Mouse (Mus musculus) liver, embryonic 12.5 days (tissue): Measurements from ENCODE around the gene Rnf182. TPM values are rescaled to one million over a fixed set of nuclear protein-coding genes. Genes with fewer than 3 reads are reported as not detected.

Experiments
- ATAC-seq: fragments of 200-750 bp; cut with Nextera tagmentation; 2 replicates; pipeline ENCODE4 v1.8.0; 2017; ENCODE audit warnings: moderate number of reproducible peaks, mild to moderate bottlenecking, moderate library complexity
- H3K27ac ChIP-seq: fragments of 300-500 bp; sonication (generic); 2 replicates; pipeline ENCODE4 v1.5.1; 2016; ENCODE audit warnings: mild to moderate bottlenecking
- H3K27me3 ChIP-seq: fragments of 300-500 bp; sonication (generic); replicated peaks from 2 replicates; pipeline ENCODE4 v1.6.1; 2016; ENCODE audit warnings: mild to moderate bottlenecking, moderate library complexity
- H3K36me3 ChIP-seq: fragments of 300-500 bp; sonication (generic); 2 replicates; pipeline ENCODE4 v1.6.1; 2016; ENCODE audit warnings: mild to moderate bottlenecking, moderate library complexity
- H3K4me1 ChIP-seq: fragments of 300-500 bp; sonication (generic); 2 replicates; pipeline ENCODE4 v1.6.1; 2016
- H3K4me2 ChIP-seq: fragments of 300-500 bp; sonication (generic); 2 replicates; pipeline ENCODE4 v1.6.1; 2016; ENCODE audit warnings: mild to moderate bottlenecking, moderate library complexity
- H3K4me3 ChIP-seq: fragments of 300-500 bp; sonication (generic); 2 replicates; pipeline ENCODE4 v1.5.1; 2016; ENCODE audit warnings: mild to moderate bottlenecking, moderate library complexity
- H3K9ac ChIP-seq: fragments of 300-500 bp; sonication (generic); 2 replicates; pipeline ENCODE4 v1.6.1; 2016; ENCODE audit warnings: mild to moderate bottlenecking, moderate library complexity
- H3K9me3 ChIP-seq: fragments of 300-500 bp; sonication (generic); replicated peaks from 2 replicates; pipeline ENCODE4 v1.6.1; 2016; ENCODE audit warnings: mild to moderate bottlenecking, moderate library complexity
- WGBS: fragments of 180-500 bp; shearing (Covaris S2); methylation state at CpG from one replicate; pipeline ENCODE4 v1.1.7; 2016; ENCODE audit not compliant: insufficient replicate concordance; 5-methylcytosine and 5-hydroxymethylcytosine counted together
- polyA plus RNA-seq: library from polyadenylated mRNA; unstranded; fragments of >200 nt; fragmentation: Nextera tagmentation; extraction: Ambion mirVana; gene quantifications from 2 replicates; pipeline ENCODE4 v1.2.1, GENCODE M21; 2016

Gene Rnf182
- polyA plus RNA-seq, 1 experiment from 2014 or later, result 0.19 TPM

- no peak for ATAC-seq
- no peaks in the 10 kb centered on the region for H3K36me3 ChIP-seq
Measured at GRCm38 (mm10) chr13:43666920-43667319, 51.4 kb downstream of the Rnf182 start.

GRCm38 (mm10) chr13:43677159-43677882 lies 61.8 kb downstream of the Rnf182 start:
- Histone ChIP-seq H3K4me1 (no peaks in the 10 kb centered on the region), H3K36me3 (no peaks in the 10 kb centered on the region), H3K27me3 (no peaks in the 10 kb centered on the region), H3K9me3 (no peaks in the 10 kb centered on the region), H3K27ac (no peak overlapping the region), H3K4me2 (no peak overlapping the region), H3K9ac (no peak overlapping the region), H3K4me3 (no peak overlapping the region)
- 77% methylated on average over 8 of the region's 8 CpGs for WGBS
- no peak for ATAC-seq

More at GRCm38 (mm10) chr13:43666920-43667319, 51.4 kb downstream of the Rnf182 start:
- no peak overlapping the region for H3K4me2 ChIP-seq
- no peak overlapping the region for H3K9ac ChIP-seq
- no peaks in the 10 kb centered on the region for H3K27me3 ChIP-seq
- H3K4me1 ChIP-seq, result no peaks in the 10 kb centered on the region
- no peak overlapping the region for H3K4me3 ChIP-seq
- H3K9me3 ChIP-seq, result no peaks in the 10 kb centered on the region
- 13% methylated on average over 6 of the region's 6 CpGs for WGBS
- no peak overlapping the region for H3K27ac ChIP-seq

- Histone ChIP-seq H3K4me1 (no peaks in the 10 kb centered on the region), H3K9me3 (no peaks in the 10 kb centered on the region), H3K27me3 (no peaks in the 10 kb centered on the region), H3K4me3 (no peak overlapping the region), H3K27ac (no peak overlapping the region), H3K9ac (no peak overlapping the region), H3K36me3 (no peaks in the 10 kb centered on the region), H3K4me2 (no peak overlapping the region)
- ATAC-seq, result no peak
- 71% methylated on average over 5 of the region's 5 CpGs for WGBS
Measured at GRCm38 (mm10) chr13:43677883-43678244, 62.4 kb downstream of the Rnf182 start.

- ATAC-seq, result no peak
- Histone ChIP-seq H3K4me1 (no peaks in the 10 kb centered on the region), H3K9me3 (no peaks in the 10 kb centered on the region), H3K27me3 (no peaks in the 10 kb centered on the region), H3K27ac (no peak overlapping the region), H3K4me2 (no peak overlapping the region), H3K36me3 (no peaks in the 10 kb centered on the region), H3K4me3 (no peak overlapping the region), H3K9ac (no peak overlapping the region)
- WGBS, result 34% methylated on average over 8 of the region's 8 CpGs
Measured at GRCm38 (mm10) chr13:43684499-43684994, 69.0 kb downstream of the Rnf182 start.

- Histone ChIP-seq H3K9me3 (no peaks in the 10 kb centered on the region), H3K4me1 (no peaks in the 10 kb centered on the region), H3K27me3 (0 out of 2 replicates have a peak, but pooled peaks cover 4% of the 10 kb centered on the region), H3K27ac (no peak overlapping the region), H3K9ac (no peak overlapping the region), H3K4me2 (no peak overlapping the region), H3K4me3 (no peak overlapping the region), H3K36me3 (no peaks in the 10 kb centered on the region)
- 79% methylated on average over 10 of the region's 10 CpGs for WGBS
- ATAC-seq, result no peak
Measured at GRCm38 (mm10) chr13:43688065-43688464, 72.6 kb downstream of the Rnf182 start.

GRCm38 (mm10) chr13:43691755-43692154 lies 76.2 kb downstream of the Rnf182 start:
- Histone ChIP-seq H3K27me3 (peaks cover 4% of the 10 kb centered on the region; the same call in 1 of the 2 replicates), H3K36me3 (no peaks in the 10 kb centered on the region), H3K4me2 (no peak overlapping the region), H3K9me3 (no peaks in the 10 kb centered on the region), H3K27ac (no peak overlapping the region), H3K4me1 (peaks cover 5% of the 10 kb centered on the region; the same call in 1 of the 2 replicates), H3K9ac (no peak overlapping the region), H3K4me3 (no peak overlapping the region)
- 55% methylated on average over 3 of the region's 3 CpGs for WGBS
- ATAC-seq, result no peak

- Histone ChIP-seq H3K27ac (no peak overlapping the region), H3K4me2 (no peak overlapping the region), H3K27me3 (peaks cover 9% of the 10 kb centered on the region; the same call in 1 of the 2 replicates), H3K4me1 (peaks cover 5% of the 10 kb centered on the region; the same call in 1 of the 2 replicates), H3K4me3 (no peak overlapping the region), H3K9me3 (no peaks in the 10 kb centered on the region), H3K9ac (no peak overlapping the region), H3K36me3 (no peaks in the 10 kb centered on the region)
- no peak for ATAC-seq
Measured at GRCm38 (mm10) chr13:43695521-43695920, 80.0 kb downstream of the Rnf182 start.

- Histone ChIP-seq H3K27ac (no peak overlapping the region), H3K27me3 (peaks cover 9% of the 10 kb centered on the region; the same call in 1 of the 2 replicates), H3K9ac (no peak overlapping the region), H3K4me2 (no peak overlapping the region), H3K4me1 (peaks cover 5% of the 10 kb centered on the region; the same call in 1 of the 2 replicates), H3K9me3 (no peaks in the 10 kb centered on the region), H3K4me3 (no peak overlapping the region), H3K36me3 (no peaks in the 10 kb centered on the region)
- ATAC-seq, result no peak
- 66% methylated on average over 7 of the region's 7 CpGs for WGBS
Measured at GRCm38 (mm10) chr13:43696011-43696410, 80.5 kb downstream of the Rnf182 start.

- Histone ChIP-seq H3K27me3 (peaks cover 10% of the 10 kb centered on the region; the same call in 1 of the 2 replicates), H3K27ac (no peak overlapping the region), H3K4me2 (no peak overlapping the region), H3K4me3 (no peak overlapping the region), H3K9ac (no peak overlapping the region), H3K9me3 (no peaks in the 10 kb centered on the region), H3K4me1 (peaks cover 5% of the 10 kb centered on the region; the same call in 1 of the 2 replicates), H3K36me3 (no peaks in the 10 kb centered on the region)
- WGBS, result 51% methylated on average over 7 of the region's 7 CpGs
- no peak for ATAC-seq
Measured at GRCm38 (mm10) chr13:43698506-43698905, 83.0 kb downstream of the Rnf182 start.

GRCm38 (mm10) chr13:43703471-43703870 lies 88.0 kb downstream of the Rnf182 start:
- Histone ChIP-seq H3K9ac (no peak overlapping the region), H3K27ac (no peak overlapping the region), H3K27me3 (peaks cover 17% of the 10 kb centered on the region; the same call in 1 of the 2 replicates), H3K36me3 (no peaks in the 10 kb centered on the region), H3K9me3 (no peaks in the 10 kb centered on the region), H3K4me2 (no peak overlapping the region), H3K4me1 (no peaks in the 10 kb centered on the region), H3K4me3 (no peak overlapping the region)
- 54% methylated on average over 7 of the region's 7 CpGs for WGBS
- no peak for ATAC-seq

GRCm38 (mm10) chr13:43704533-43705116 lies 89.1 kb downstream of the Rnf182 start:
- no peak for ATAC-seq
- WGBS, result 56% methylated on average over 7 of the region's 7 CpGs
- no peaks in the 10 kb centered on the region for H3K9me3 ChIP-seq

GRCm38 (mm10) chr13:43706387-43706786 lies 90.9 kb downstream of the Rnf182 start:
- 60% methylated on average over 4 of the region's 4 CpGs for WGBS
- H3K4me3 ChIP-seq, result no peak overlapping the region
- no peaks in the 10 kb centered on the region for H3K36me3 ChIP-seq
- H3K27ac ChIP-seq, result no peak overlapping the region
- no peaks in the 10 kb centered on the region for H3K9me3 ChIP-seq
- H3K27me3 ChIP-seq, result peaks cover 15% of the 10 kb centered on the region; the same call in 1 of the 2 replicates
- no peak overlapping the region for H3K4me2 ChIP-seq
- no peak for ATAC-seq
- no peaks in the 10 kb centered on the region for H3K4me1 ChIP-seq
- H3K9ac ChIP-seq, result no peak overlapping the region

More at GRCm38 (mm10) chr13:43704533-43705116, 89.1 kb downstream of the Rnf182 start:
- no peak overlapping the region for H3K9ac ChIP-seq
- no peak overlapping the region for H3K4me2 ChIP-seq
- no peak overlapping the region for H3K4me3 ChIP-seq
- no peaks in the 10 kb centered on the region for H3K36me3 ChIP-seq
- H3K4me1 ChIP-seq, result no peaks in the 10 kb centered on the region
- peaks cover 15% of the 10 kb centered on the region; the same call in 1 of the 2 replicates for H3K27me3 ChIP-seq
- no peak overlapping the region for H3K27ac ChIP-seq
